Mouse (Mus musculus) heart, postnatal 0 days (tissue): ENCODE results near the gene Pde8b.

Experiments used
- CTCF ChIP-seq: IDR thresholded peaks from 2 replicates; pipeline ENCODE4 v1.5.1; 2016; ENCODE audit warnings: antibody characterized with exemption, control low read depth, low read depth
- EP300 ChIP-seq: IDR thresholded peaks from 2 replicates; pipeline ENCODE4 v1.6.1; 2016; ENCODE audit warnings: antibody characterized with exemption, low read depth

DNA sequence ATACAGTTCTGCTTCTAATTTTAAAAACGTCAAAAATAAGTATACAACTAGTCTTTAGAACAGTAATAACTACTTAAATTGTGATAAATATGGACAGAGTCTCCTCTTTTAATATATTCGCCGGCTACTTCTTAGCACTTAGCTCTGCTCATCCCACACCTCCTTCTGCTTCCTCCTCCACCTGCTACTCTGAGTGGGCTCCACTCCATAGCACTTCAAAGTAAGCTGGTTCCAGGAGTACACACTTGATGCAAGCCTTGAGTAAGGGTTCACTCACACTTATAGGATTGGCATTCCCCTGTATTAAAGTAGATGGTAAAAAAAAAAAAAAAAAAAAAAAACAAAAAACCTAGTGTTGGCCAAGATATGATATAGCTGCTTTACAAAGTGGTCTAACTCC lies 89.9 kb downstream of the Pde8b start:
- TF ChIP-seq CTCF (no peak), EP300 (no peak)
